Mouse (Mus musculus) midbrain, embryonic 11.5 days (tissue): ENCODE data around the gene Kcnh2. TPM values are rescaled to one million over a fixed set of nuclear protein-coding genes. Genes with fewer than 3 reads are reported as not detected.

Source experiments
- ATAC-seq: fragments of 200-750 bp; cut with Nextera tagmentation; 2 replicates; pipeline ENCODE4 v1.8.0; 2017; ENCODE audit warnings: moderate TSS enrichment, moderate library complexity; ENCODE audit not compliant: low FRiP score
- DNase-seq: peaks from one replicate; pipeline ENCODE4 v3.0.0; 2015; ENCODE audit warnings: low spot score; ENCODE audit errors: missing footprints
- H3K27ac ChIP-seq: fragments of 300-500 bp; sonication (generic); 2 replicates; pipeline ENCODE4 v1.5.1; 2014; ENCODE audit warnings: low read depth, low read length
- H3K27me3 ChIP-seq: fragments of 300-500 bp; sonication (generic); 2 replicates; pipeline ENCODE4 v1.6.1; 2014; ENCODE audit warnings: mild to moderate bottlenecking, low read length, moderate library complexity, mixed read lengths; ENCODE audit not compliant: control insufficient read depth, insufficient read depth
- H3K36me3 ChIP-seq: fragments of 300-500 bp; sonication (generic); 2 replicates; pipeline ENCODE4 v1.6.1; 2014; ENCODE audit warnings: mild to moderate bottlenecking, low read length, moderate library complexity, mixed read lengths; ENCODE audit not compliant: control insufficient read depth, insufficient read depth
- H3K4me1 ChIP-seq: fragments of 300-500 bp; sonication (generic); 2 replicates; pipeline ENCODE4 v1.6.1; 2014; ENCODE audit warnings: low read length; ENCODE audit not compliant: control insufficient read depth, insufficient read depth
- H3K4me2 ChIP-seq: fragments of 300-500 bp; sonication (generic); 2 replicates; pipeline ENCODE4 v1.6.1; 2014; ENCODE audit warnings: mild to moderate bottlenecking, moderate library complexity
- H3K4me3 ChIP-seq: fragments of 300-500 bp; sonication (generic); 2 replicates; pipeline ENCODE4 v1.5.1; 2014; ENCODE audit warnings: low read depth, low read length
- H3K9ac ChIP-seq: fragments of 300-500 bp; sonication (generic); 2 replicates; pipeline ENCODE4 v1.6.1; 2014; ENCODE audit warnings: low read length
- H3K9me3 ChIP-seq: fragments of 300-500 bp; sonication (generic); 2 replicates; pipeline ENCODE4 v1.6.1; 2016; ENCODE audit warnings: low read length; ENCODE audit not compliant: control insufficient read depth
- WGBS: fragments of 180-500 bp; shearing (Covaris S2); extraction: QIAGEN DNeasy Blood & Tissue Kit; methylation state at CpG from one replicate; pipeline ENCODE4 v1.1.7; 2014; 5-methylcytosine and 5-hydroxymethylcytosine counted together
- polyA plus RNA-seq: library from polyadenylated mRNA; unstranded; fragments of >200 nt; fragmentation: Nextera tagmentation; extraction: Ambion mirVana; gene quantifications from 2 replicates; pipeline ENCODE4 v1.2.1, GENCODE M21; 2014

The Kcnh2 gene
- polyA plus RNA-seq, 1 experiment from 2014 or later = 16.2 TPM

GRCm38 (mm10) chr5:24389011-24389657 is 37.7 kb upstream of the Kcnh2 start:
- Histone ChIP-seq H3K27ac (no peak overlapping the region), H3K4me3 (no peak overlapping the region), H3K36me3 (no peaks in the 10 kb centered on the region), H3K4me1 (peaks cover 18% of the 10 kb centered on the region), H3K9ac (no peak overlapping the region), H3K9me3 (no peaks in the 10 kb centered on the region), H3K4me2 (no peak overlapping the region), H3K27me3 (peaks cover 31% of the 10 kb centered on the region)
- 62% methylated on average over 6 of the region's 7 CpGs for WGBS
- ATAC-seq (no peak), DNase-seq (no peak)

- H3K4me2 ChIP-seq = peak overlapping the region; percentile 88
- peak; percentile 92 for DNase-seq
- H3K36me3 ChIP-seq = no peaks in the 10 kb centered on the region
- peaks cover 31% of the 10 kb centered on the region for H3K27me3 ChIP-seq
- H3K9ac ChIP-seq = peak overlapping the region; percentile 61
- no peak for ATAC-seq
- H3K27ac ChIP-seq = no peak overlapping the region
- peak overlapping the region; percentile 40 for H3K4me3 ChIP-seq
- peaks cover 23% of the 10 kb centered on the region for H3K4me1 ChIP-seq
- no peaks in the 10 kb centered on the region for H3K9me3 ChIP-seq
- 24% methylated on average over 26 of the region's 26 CpGs for WGBS
Measured at GRCm38 (mm10) chr5:24388246-24388915, 37.0 kb upstream of the Kcnh2 start.

- Histone ChIP-seq H3K4me3 (peak overlapping the region; percentile 40), H3K9ac (peak overlapping the region; percentile 61), H3K27me3 (peaks cover 31% of the 10 kb centered on the region), H3K27ac (no peak overlapping the region), H3K4me1 (peaks cover 30% of the 10 kb centered on the region), H3K4me2 (peak overlapping the region; percentile 88), H3K36me3 (no peaks in the 10 kb centered on the region), H3K9me3 (no peaks in the 10 kb centered on the region)
- DNase-seq (peak; percentile 94), ATAC-seq (peak; percentile 58)
- whole genome bisulfite sequencing = under 1% methylated on average over 73 of the region's 73 CpGs
Measured at GRCm38 (mm10) chr5:24387264-24388241, 36.1 kb upstream of the Kcnh2 start.

GRCm38 (mm10) chr5:24385887-24386550 is 34.6 kb upstream of the Kcnh2 start:
- Histone ChIP-seq H3K27me3 (peaks cover 31% of the 10 kb centered on the region), H3K9ac (no peak overlapping the region), H3K9me3 (no peaks in the 10 kb centered on the region), H3K4me3 (no peak overlapping the region), H3K36me3 (no peaks in the 10 kb centered on the region), H3K4me1 (peaks cover 30% of the 10 kb centered on the region), H3K4me2 (no peak overlapping the region), H3K27ac (no peak overlapping the region)
- no peak for DNase-seq
- 79% methylated on average over 10 of the region's 10 CpGs for WGBS
- no peak for ATAC-seq

GRCm38 (mm10) chr5:24385374-24385773 is 34.0 kb upstream of the Kcnh2 start:
- Histone ChIP-seq H3K4me1 (peaks cover 30% of the 10 kb centered on the region), H3K27me3 (peaks cover 31% of the 10 kb centered on the region), H3K4me3 (no peak overlapping the region), H3K27ac (no peak overlapping the region), H3K9ac (no peak overlapping the region), H3K4me2 (no peak overlapping the region), H3K36me3 (no peaks in the 10 kb centered on the region), H3K9me3 (no peaks in the 10 kb centered on the region)
- no peak for ATAC-seq
- 94% methylated on average over 5 of the region's 5 CpGs for WGBS
- DNase-seq = no peak

GRCm38 (mm10) chr5:24384407-24384806 is 33.0 kb upstream of the Kcnh2 start:
- H3K27ac ChIP-seq = no peak overlapping the region
- ATAC-seq (no peak), DNase-seq (no peak)
- H3K9me3 ChIP-seq = no peaks in the 10 kb centered on the region
- WGBS = 70% methylated on average over 6 of the region's 6 CpGs
- H3K4me1 ChIP-seq = peaks cover 28% of the 10 kb centered on the region
- no peak overlapping the region for H3K4me2 ChIP-seq
- no peak overlapping the region for H3K9ac ChIP-seq
- no peaks in the 10 kb centered on the region for H3K36me3 ChIP-seq
- H3K27me3 ChIP-seq = peaks cover 31% of the 10 kb centered on the region
- H3K4me3 ChIP-seq = no peak overlapping the region

- Histone ChIP-seq H3K4me2 (peak overlapping the region; percentile 67), H3K9me3 (no peaks in the 10 kb centered on the region), H3K27ac (no peak overlapping the region), H3K4me1 (peaks cover 26% of the 10 kb centered on the region), H3K4me3 (peak overlapping the region; percentile 39), H3K27me3 (peaks cover 22% of the 10 kb centered on the region), H3K9ac (peak overlapping the region; percentile 58), H3K36me3 (no peaks in the 10 kb centered on the region)
- under 1% methylated on average over 34 of the region's 34 CpGs for WGBS
- DNase-seq (peak; percentile 99), ATAC-seq (peak; percentile 87)
Measured at GRCm38 (mm10) chr5:24383026-24383859, 31.8 kb upstream of the Kcnh2 start.

GRCm38 (mm10) chr5:24381988-24382387 is 30.6 kb upstream of the Kcnh2 start:
- no peaks in the 10 kb centered on the region for H3K36me3 ChIP-seq
- no peak overlapping the region for H3K9ac ChIP-seq
- DNase-seq (no peak), ATAC-seq (no peak)
- H3K4me3 ChIP-seq = no peak overlapping the region
- peaks cover 9% of the 10 kb centered on the region for H3K27me3 ChIP-seq
- H3K4me2 ChIP-seq = no peak overlapping the region
- H3K9me3 ChIP-seq = no peaks in the 10 kb centered on the region
- H3K27ac ChIP-seq = no peak overlapping the region
- 84% methylated on average over 2 of the region's 2 CpGs for WGBS
- H3K4me1 ChIP-seq = peaks cover 16% of the 10 kb centered on the region
